In genomic region chr3:87905880-87906485, GRCm38 (mm10) we compare ENCODE assay signal across 8 mouse cellular contexts. TPM values are rescaled to one million over a fixed set of nuclear protein-coding genes. Genes with fewer than 3 reads are reported as not detected.
A peak's percentile ranks its signal among the peaks of the same experiment; 100 is the strongest.
DNase-seq lines count a peak whose midpoint lies in the region; ATAC-seq lines count a peak whose summit lies in the region.

Gene Hdgf, plus strand, starts transcription at chr3:87906321.

- no peaks in the 10 kb centered on the region for H3K27me3 ChIP-seq in megakaryocyte, embryonic 14.5 days (replicated peaks)

- H3K9me3 ChIP-seq in megakaryocyte, embryonic 14.5 days = no peaks in the 10 kb centered on the region

- ATAC-seq in common myeloid progenitor, adult 5-6 weeks (replicated peaks; ENCODE audit: low read depth, poor library complexity, severe bottlenecking) = peak; percentile 72

- H3K4me1 ChIP-seq in megakaryocyte, embryonic 14.5 days = peaks cover 67% of the 10 kb centered on the region

- peak; percentile 99 for DNase-seq in ZHBTc4 (ENCODE audit: low read depth, low spot score)
- DNase-seq in gastrocnemius, adult 8-10 months (ENCODE audit: low spot score in 2 of 2) = peak; percentile 91 to 96
- DNase-seq in hindlimb bud, embryonic 11.5 days (ENCODE audit: extremely low spot score, low read depth, low spot score) = peak; percentile 74
- DNase-seq in left cerebral cortex, adult 8-10 months (ENCODE audit: low spot score in 2 of 2) = peak; percentile 83 to 95
- peak; percentile 97 for DNase-seq in right cerebral cortex, postnatal 10 days (ENCODE audit: low spot score in 2 of 2)
- DNase-seq in urinary bladder, postnatal 25 days (ENCODE audit: low spot score) = peak; percentile 86

- H3K4me3 ChIP-seq in megakaryocyte, embryonic 14.5 days (replicated peaks) = peak within 1 kb of the TSS; percentile 98

- H3K36me3 ChIP-seq in megakaryocyte, embryonic 14.5 days (replicated peaks; ENCODE audit: low read length) = peaks cover 4% of the 10 kb centered on the region

RNA-seq across cellular contexts. Expression of gene Hdgf, which starts in this region (rescaled TPM):
- 529 and 635 TPM in 2 replicates for total RNA-seq in common myeloid progenitor, adult 5-6 weeks (2017)
- total RNA-seq in gastrocnemius, adult 8-10 months (2022) = 100 to 1,000 TPM; 243 to 264 (median 254) TPM
- 100 to 1,000 TPM; 144 to 158 (median 146) TPM for total RNA-seq in left cerebral cortex, adult 8-10 months (2022)
- 140 and 1,011 TPM in 2 replicates for polyA plus RNA-seq in megakaryocyte, embryonic 14.5 days (2012; ENCODE audit: insufficient read depth, low replicate concordance)

Comparison
In these comparisons a context has a peak if more than half of its experiments do, and no peak if none do; other contexts are left out.
1. Peak in every context shown above with its lines: DNase-seq, ATAC-seq and H3K4me3 ChIP-seq.